In genomic region chr7:134725551-134726529, GRCm38 (mm10) we compare ENCODE assay signal across 8 mouse cellular contexts. TPM values are rescaled to one million over a fixed set of nuclear protein-coding genes. Genes with fewer than 3 reads are reported as not detected.
A peak's percentile ranks its signal among the peaks of the same experiment; 100 is the strongest.
DNase-seq lines count a peak whose midpoint lies in the region; ATAC-seq lines count a peak whose summit lies in the region.

No protein-coding gene starts in this region.

- H3K27ac ChIP-seq in forebrain, embryonic 15.5 days (replicated peaks), result peak overlapping the region; percentile 83
- H3K27ac ChIP-seq in forebrain, embryonic 12.5 days, result no peak overlapping the region
- H3K27ac ChIP-seq in heart, embryonic 12.5 days (ENCODE audit: poor library complexity, severe bottlenecking), result no peak overlapping the region
- no peak overlapping the region for H3K27ac ChIP-seq in neural tube, embryonic 15.5 days (replicated peaks)

- DNase-seq in layer of hippocampus, postnatal 25 days (ENCODE audit: extremely low spot score in 1 of 2, low spot score in 1 of 2), result peak; percentile 29 to 45
- DNase-seq in urinary bladder, postnatal 36 days (ENCODE audit: low spot score in 2 of 2), result no peak
- no peak for DNase-seq in gastrocnemius, postnatal 10 days
- DNase-seq in adrenal gland, postnatal 25 days, result no peak

- peak overlapping the region; percentile 29 for H3K4me2 ChIP-seq in forebrain, embryonic 15.5 days (replicated peaks)
- no peak overlapping the region for H3K4me2 ChIP-seq in forebrain, embryonic 12.5 days
- H3K4me2 ChIP-seq in heart, embryonic 12.5 days, result peak overlapping the region; percentile 42
- peak overlapping the region; percentile 6; the same call in 1 of the 2 replicates for H3K4me2 ChIP-seq in neural tube, embryonic 15.5 days

- no peak overlapping the region for H3K4me3 ChIP-seq in forebrain, embryonic 15.5 days
- H3K4me3 ChIP-seq in forebrain, embryonic 12.5 days (replicated peaks), result no peak overlapping the region
- H3K4me3 ChIP-seq in heart, embryonic 12.5 days, result no peak overlapping the region
- H3K4me3 ChIP-seq in neural tube, embryonic 15.5 days (replicated peaks), result no peak overlapping the region

- H3K27me3 ChIP-seq in forebrain, embryonic 15.5 days, result no peaks in the 10 kb centered on the region
- no peaks in the 10 kb centered on the region for H3K27me3 ChIP-seq in forebrain, embryonic 12.5 days
- no peaks in the 10 kb centered on the region for H3K27me3 ChIP-seq in heart, embryonic 12.5 days (replicated peaks)
- H3K27me3 ChIP-seq in neural tube, embryonic 15.5 days (replicated peaks), result 0 out of 2 replicates have a peak, but pooled peaks cover 4% of the 10 kb centered on the region

- H3K9me3 ChIP-seq in forebrain, embryonic 15.5 days, result no peaks in the 10 kb centered on the region
- H3K9me3 ChIP-seq in forebrain, embryonic 12.5 days, result no peaks in the 10 kb centered on the region
- H3K9me3 ChIP-seq in heart, embryonic 12.5 days (replicated peaks), result no peaks in the 10 kb centered on the region
- no peaks in the 10 kb centered on the region for H3K9me3 ChIP-seq in neural tube, embryonic 15.5 days (replicated peaks)

- 37% methylated on average over 11 of the region's 11 CpGs for WGBS in forebrain, embryonic 15.5 days
- 52% methylated on average over 11 of the region's 11 CpGs for WGBS in forebrain, embryonic 12.5 days
- 20% methylated on average over 11 of the region's 11 CpGs for WGBS in heart, embryonic 12.5 days
- WGBS in neural tube, embryonic 15.5 days, result 46% methylated on average over 11 of the region's 11 CpGs

- no peaks in the 10 kb centered on the region for H3K36me3 ChIP-seq in forebrain, embryonic 15.5 days
- H3K36me3 ChIP-seq in forebrain, embryonic 12.5 days (replicated peaks), result no peaks in the 10 kb centered on the region; the same call in 1 of the 2 replicates
- H3K36me3 ChIP-seq in heart, embryonic 12.5 days, result peaks cover 28% of the 10 kb centered on the region
- H3K36me3 ChIP-seq in neural tube, embryonic 15.5 days, result no peaks in the 10 kb centered on the region

- 0 out of 2 replicates have a peak overlapping the region, but pooled peaks have one; percentile 25 for H3K9ac ChIP-seq in forebrain, embryonic 15.5 days (replicated peaks)
- no peak overlapping the region for H3K9ac ChIP-seq in forebrain, embryonic 12.5 days
- H3K9ac ChIP-seq in heart, embryonic 12.5 days, result no peak overlapping the region
- no peak overlapping the region for H3K9ac ChIP-seq in neural tube, embryonic 15.5 days (replicated peaks)

- ATAC-seq in forebrain, embryonic 15.5 days (replicated peaks), result peak; percentile 82
- ATAC-seq in forebrain, embryonic 12.5 days (ENCODE audit: low FRiP score), result no peak
- no peak for ATAC-seq in heart, embryonic 12.5 days (ENCODE audit: insufficient number of reproducible peaks, low FRiP score)
- no peak for ATAC-seq in neural tube, embryonic 15.5 days (ENCODE audit: low FRiP score)

- peaks cover 40% of the 10 kb centered on the region for H3K4me1 ChIP-seq in forebrain, embryonic 15.5 days
- peaks cover 11% of the 10 kb centered on the region for H3K4me1 ChIP-seq in forebrain, embryonic 12.5 days
- H3K4me1 ChIP-seq in heart, embryonic 12.5 days (replicated peaks), result peaks cover 42% of the 10 kb centered on the region
- H3K4me1 ChIP-seq in neural tube, embryonic 15.5 days, result peaks cover 16% of the 10 kb centered on the region

RNA-seq across cellular contexts. Expression of gene Dock1, which starts 55.4 kb away (rescaled TPM):
- 7.7 and 9.6 TPM in 2 replicates for polyA plus RNA-seq in forebrain, embryonic 15.5 days (2015; fragmentation: Nextera tagmentation; extraction: Ambion mirVana)
- polyA plus RNA-seq in forebrain, embryonic 12.5 days (2016; fragmentation: Nextera tagmentation; extraction: Ambion mirVana), result 23.3 and 24.4 TPM in 2 replicates
- 31.9 and 32.1 TPM in 2 replicates for polyA plus RNA-seq in heart, embryonic 12.5 days (2016; fragmentation: Nextera tagmentation; extraction: Ambion mirVana)
- total RNA-seq in layer of hippocampus, postnatal 25 days (2021), result 10 to 100 TPM; 24.6 TPM
- polyA plus RNA-seq in neural tube, embryonic 15.5 days (2015; fragmentation: Nextera tagmentation; extraction: Ambion mirVana), result 5.7 and 9.2 TPM in 2 replicates
- 10 to 100 TPM; 21.6 to 30.6 TPM for total RNA-seq in gastrocnemius, postnatal 10 days (2021)
- total RNA-seq in adrenal gland, postnatal 25 days (2021), result 182 and 201 TPM in 2 replicates

Comparison
In these comparisons a context has a peak if more than half of its experiments do, and no peak if none do; other contexts are left out.
1. DNase-seq: peak in layer of hippocampus, postnatal 25 days (2 of 2); none in urinary bladder, postnatal 36 days (0 of 2), gastrocnemius, postnatal 10 days (single experiment) and adrenal gland, postnatal 25 days (single experiment).